Mouse (Mus musculus) bone marrow macrophage, adult 2 months (primary cell): ENCODE results near the gene Hist1h2bj.

ENCODE experiments used
- CTCF ChIP-seq: IDR thresholded peaks from 2 replicates; pipeline ENCODE4 v1.5.1; 2012; ENCODE audit warnings: low read depth, mild to moderate bottlenecking, low read length, moderate library complexity
- POLR2A ChIP-seq: IDR thresholded peaks from 2 replicates; pipeline ENCODE4 v1.6.1; 2012; ENCODE audit warnings: mild to moderate bottlenecking, low read depth, low read length, borderline replicate concordance

DNA sequence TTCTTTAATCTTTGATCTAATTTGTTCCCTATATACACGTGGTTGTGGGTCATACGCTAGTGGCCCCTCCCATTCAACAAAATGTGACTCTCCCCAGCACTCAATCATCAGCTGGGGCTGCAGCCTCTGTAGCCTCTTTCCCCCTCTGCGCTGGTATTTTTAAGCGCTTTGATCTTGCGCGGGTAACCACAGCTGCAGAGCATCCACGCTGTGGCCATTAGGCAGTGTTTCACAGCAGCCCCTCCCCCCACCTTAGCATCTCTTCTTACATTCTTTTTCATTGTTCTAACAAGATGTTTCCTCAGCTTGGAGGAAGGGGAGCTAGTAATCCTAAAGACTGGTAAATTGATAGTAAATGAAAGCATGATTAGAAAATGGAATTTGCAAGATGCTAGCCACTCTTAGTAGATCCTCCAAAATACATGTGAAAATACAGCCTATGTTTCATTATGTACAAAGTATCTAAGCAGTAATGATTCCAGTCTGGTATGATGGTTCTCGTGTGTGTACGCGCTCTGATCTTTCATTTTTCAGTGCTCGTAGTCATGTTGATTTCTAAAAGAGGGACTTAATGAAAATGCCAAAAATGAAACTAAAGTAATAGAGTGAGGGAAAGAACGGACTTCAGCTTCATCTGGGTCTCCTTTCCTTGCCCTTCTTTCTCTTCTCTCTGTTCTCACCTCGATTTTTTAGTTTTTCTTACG, 6.9 kb downstream of the Hist1h2bj start:
- TF ChIP-seq CTCF (no peak), POLR2A (0 out of 2 replicates have a peak, but pooled peaks have one; percentile 40)
